Comparison of ENCODE assay signal across 16 mouse cellular contexts in the genomic region with DNA sequence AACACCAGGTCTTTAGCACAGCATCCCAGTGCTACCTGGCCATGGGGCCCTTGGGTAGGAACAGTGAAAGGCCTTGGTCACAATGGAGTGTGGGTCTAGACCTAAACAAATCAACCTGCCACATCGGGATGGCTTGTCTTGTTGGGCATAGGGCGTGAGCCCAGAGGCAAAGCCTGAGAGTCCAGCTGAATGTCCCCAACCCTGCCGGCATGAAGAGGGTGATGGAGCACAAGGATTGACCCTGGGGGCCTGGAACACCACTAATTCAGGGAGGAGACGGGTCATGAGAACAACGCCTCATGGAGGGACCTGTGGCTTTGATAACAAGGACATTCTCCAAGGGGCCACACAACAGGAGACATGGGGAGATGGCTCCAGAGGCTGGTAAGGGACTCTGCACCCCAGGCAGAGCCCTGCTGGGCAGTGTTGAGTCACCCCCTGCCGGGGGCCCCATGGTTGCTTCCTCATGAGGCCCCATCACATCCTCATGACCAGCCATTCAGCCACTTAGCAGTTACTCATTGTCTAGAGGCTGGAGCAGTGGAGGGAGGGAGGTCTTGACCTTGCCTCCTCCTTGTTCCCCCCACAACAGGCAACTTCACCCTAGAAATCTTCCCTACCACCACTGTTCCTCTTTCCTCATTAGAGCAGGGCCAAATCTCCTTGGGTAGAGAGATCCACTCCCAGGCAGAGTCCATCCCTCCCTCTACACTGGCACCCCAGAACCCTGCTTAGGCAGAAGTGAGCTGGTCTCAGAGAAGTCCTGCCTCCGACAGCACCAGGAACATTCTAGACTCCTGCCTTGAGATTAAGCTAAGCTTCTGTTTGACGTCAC. TPM values are rescaled to one million over a fixed set of nuclear protein-coding genes. Genes with fewer than 3 reads are reported as not detected.
DNase-seq lines count a peak whose midpoint lies in the region; ATAC-seq and TF ChIP-seq lines count a peak whose summit lies in the region.
"Had no signal": no experiment of that assay in that cellular context is flagged by ENCODE, and none has a peak within 500 bp of the region (broad histone marks: within the 10 kb centered on the region; RNA-seq: fewer than 3 reads in every experiment).

No protein-coding gene starts in this region.

- TF ChIP-seq POLR2A in bone marrow macrophage, adult 2 months (IDR thresholded peaks at IDR 0.05; ENCODE audit: borderline replicate concordance, low read depth, low read length) = no peak
- TF ChIP-seq POLR2A in thymus, adult 2 months (IDR thresholded peaks at IDR 0.05; ENCODE audit: control insufficient read depth, extremely low read depth, insufficient read depth, low read length, poor library complexity) = no peak

- H3K9ac ChIP-seq in liver, embryonic 16.5 days (ENCODE audit: low read depth, low read length) = 0 out of 2 replicates have a peak overlapping the region, but pooled peaks have one; percentile 4
- H3K9ac ChIP-seq: midbrain, embryonic 15.5 days; neural tube, embryonic 12.5 days had no signal

- peak; percentile 4 to 25 for DNase-seq in kidney, postnatal 4 days
- no peak for DNase-seq in kidney, adult 11 months
- no peak for DNase-seq in thymus, adult 2 months
- no peak for DNase-seq in layer of hippocampus, postnatal 14 days (ENCODE audit: low spot score in 2 of 2)
- DNase-seq in gastrocnemius, postnatal 10 days = no peak
- DNase-seq: adrenal gland, adult 8-10 months; cerebellum, adult 9-11 months; gastrocnemius, postnatal 25 days; kidney, adult 8-10 months had no signal

- 59% methylated on average over 8 of the region's 8 CpGs for WGBS in liver, embryonic 16.5 days (ENCODE audit: insufficient replicate concordance)
- 81% methylated on average over 8 of the region's 8 CpGs for WGBS in thymus, adult 2 months

- H3K4me3 ChIP-seq in bone marrow macrophage, adult 2 months (ENCODE audit: insufficient read depth, low read length) = no peak overlapping the region
- no peak overlapping the region for H3K4me3 ChIP-seq in liver, embryonic 16.5 days (ENCODE audit: low read depth, low read length)
- H3K4me3 ChIP-seq in thymus, adult 2 months (ENCODE audit: control insufficient read depth, insufficient read depth, low read length) = no peak overlapping the region
- H3K4me3 ChIP-seq: left cerebral cortex, adult 2 months; midbrain, embryonic 15.5 days; neural tube, embryonic 12.5 days had no signal

- peaks cover 16% of the 10 kb centered on the region for H3K27me3 ChIP-seq in liver, embryonic 16.5 days (ENCODE audit: control insufficient read depth, insufficient read depth, low read depth, low read length)
- no peaks in the 10 kb centered on the region for H3K27me3 ChIP-seq in thymus, adult 2 months (ENCODE audit: control insufficient read depth, insufficient read depth, low read length)
- H3K27me3 ChIP-seq: midbrain, embryonic 15.5 days; neural tube, embryonic 12.5 days had no signal

- H3K4me1 ChIP-seq in bone marrow macrophage, adult 2 months (ENCODE audit: control insufficient read depth, insufficient read depth, low read length) = peaks cover 39% of the 10 kb centered on the region
- peaks cover 22% of the 10 kb centered on the region for H3K4me1 ChIP-seq in liver, embryonic 16.5 days (ENCODE audit: control insufficient read depth, low read depth, low read length)
- peaks cover 28% of the 10 kb centered on the region for H3K4me1 ChIP-seq in thymus, adult 2 months (replicated peaks; ENCODE audit: control insufficient read depth, insufficient read depth, low read length)

- no peaks in the 10 kb centered on the region for H3K9me3 ChIP-seq in liver, embryonic 16.5 days (replicated peaks; ENCODE audit: control insufficient read depth, low read length)
- H3K9me3 ChIP-seq: midbrain, embryonic 15.5 days had no signal

- peak overlapping the region; percentile 51 for H3K27ac ChIP-seq in bone marrow macrophage, adult 2 months (ENCODE audit: insufficient read depth, low read depth, low read length)
- H3K27ac ChIP-seq in liver, embryonic 16.5 days (ENCODE audit: low read length) = peak overlapping the region; percentile 39
- H3K27ac ChIP-seq in thymus, adult 2 months (ENCODE audit: control insufficient read depth, insufficient read depth, low read length) = no peak overlapping the region
- H3K27ac ChIP-seq: left cerebral cortex, adult 2 months; midbrain, embryonic 15.5 days; neural tube, embryonic 12.5 days had no signal

- no peak for TF ChIP-seq CTCF in bone marrow macrophage, adult 2 months (IDR thresholded peaks at IDR 0.05; ENCODE audit: low read depth, low read length)
- TF ChIP-seq CTCF in thymus, adult 2 months (IDR thresholded peaks at IDR 0.05; ENCODE audit: borderline replicate concordance, control insufficient read depth, extremely low read depth, insufficient read depth, low read length, poor library complexity) = no peak

- no peak overlapping the region for H3K4me2 ChIP-seq in liver, embryonic 16.5 days (ENCODE audit: low read depth, low read length)
- H3K4me2 ChIP-seq: midbrain, embryonic 15.5 days; neural tube, embryonic 12.5 days had no signal

- peak; percentile 73 for ATAC-seq in granulocyte monocyte progenitor cell, adult 5-6 weeks (replicated peaks; ENCODE audit: poor library complexity, severe bottlenecking)
- peak; percentile 28; the same call in 1 of the 2 replicates for ATAC-seq in liver, embryonic 16.5 days (ENCODE audit: low read depth)
- ATAC-seq: forebrain, embryonic 16.5 days; midbrain, embryonic 15.5 days had no signal

- no peaks in the 10 kb centered on the region for H3K36me3 ChIP-seq in liver, embryonic 16.5 days (ENCODE audit: control insufficient read depth, insufficient read depth)
- no peaks in the 10 kb centered on the region for H3K36me3 ChIP-seq in thymus, adult 2 months (ENCODE audit: control insufficient read depth, insufficient read depth, low read length)
- H3K36me3 ChIP-seq: midbrain, embryonic 15.5 days; neural tube, embryonic 12.5 days had no signal

RNA-seq across cellular contexts. Expression of gene Padi1, which starts 26.5 kb away (rescaled TPM):
- not detected in 2 replicates for polyA plus RNA-seq in bone marrow macrophage, adult 2 months (2012; ENCODE audit: insufficient read depth, insufficient read length, missing spikeins)
- total RNA-seq in granulocyte monocyte progenitor cell, adult 5-6 weeks (2014; fragmentation: Nextera tagmentation) = not detected in 2 replicates
- total RNA-seq in granulocyte monocyte progenitor cell, adult 5-6 weeks (2017) = not detected in 2 replicates
- polyA plus RNA-seq in liver, embryonic 16.5 days (2015; fragmentation: Nextera tagmentation; extraction: Ambion mirVana) = 0.02 TPM in 1 of 2 replicates, not detected in the other
- polyA plus RNA-seq in thymus, adult 2 months (2012; rRNA removed) = 0.85 and 0.89 TPM in 2 replicates
- not detected for total RNA-seq in layer of hippocampus, postnatal 14 days (2021)
- total RNA-seq in gastrocnemius, postnatal 10 days (2021) = under 1 TPM in 1 of 2 experiments, not detected in 1; 0.09 TPM
- total RNA-seq: adrenal gland, adult 8-10 months had no signal
- polyA plus RNA-seq: forebrain, embryonic 16.5 days had no signal

RNA-seq across cellular contexts. Expression of gene Padi2, which starts 34.1 kb away (rescaled TPM):
- polyA plus RNA-seq in bone marrow macrophage, adult 2 months (2012; ENCODE audit: insufficient read depth, insufficient read length, missing spikeins) = 11.0 and 12.2 TPM in 2 replicates
- total RNA-seq in granulocyte monocyte progenitor cell, adult 5-6 weeks (2014; fragmentation: Nextera tagmentation) = 13.1 TPM in 2 replicates
- total RNA-seq in granulocyte monocyte progenitor cell, adult 5-6 weeks (2017) = 4.0 and 6.6 TPM in 2 replicates
- 1.6 and 1.7 TPM in 2 replicates for polyA plus RNA-seq in liver, embryonic 16.5 days (2015; fragmentation: Nextera tagmentation; extraction: Ambion mirVana)
- 19.5 and 21.9 TPM in 2 replicates for polyA plus RNA-seq in thymus, adult 2 months (2012; rRNA removed)
- 10 to 100 TPM; 12.0 to 16.8 TPM for total RNA-seq in layer of hippocampus, postnatal 14 days (2021)
- total RNA-seq in gastrocnemius, postnatal 10 days (2021) = 100 to 1,000 TPM in 1 of 2 experiments, 10 to 100 TPM in 1; 96.8 to 105 TPM

Comparison
In these comparisons a context has a peak if more than half of its experiments do, and no peak if none do; other contexts are left out.
1. DNase-seq: peak in kidney, postnatal 4 days (2 of 2); none in kidney, adult 11 months (single experiment), thymus, adult 2 months (single experiment), layer of hippocampus, postnatal 14 days (0 of 2) and gastrocnemius, postnatal 10 days (single experiment).
2. RNA of gene Padi2, which starts 34.1 kb away (total RNA-seq): 96.8 to 105 TPM in gastrocnemius, postnatal 10 days; 12.0 to 16.8 TPM in layer of hippocampus, postnatal 14 days and 4.0 to 13.1 TPM in granulocyte monocyte progenitor cell, adult 5-6 weeks; every median in the first group is over 4 times any median in the second.